Mouse (Mus musculus) embryonic facial prominence, embryonic 10.5 days (tissue): Measurements from ENCODE around the gene Fhod1. TPM values are rescaled to one million over a fixed set of nuclear protein-coding genes. Genes with fewer than 3 reads are reported as not detected.
A peak's percentile ranks its signal among the peaks of the same experiment; 100 is the strongest.

Experiments used
- DNase-seq: peaks from one replicate; pipeline ENCODE4 v3.0.0-alpha.2; 2017; ENCODE audit warnings: low spot score
- H3K27ac ChIP-seq: fragments of 300-500 bp; sonication (generic); replicated peaks from 2 replicates; pipeline ENCODE4 v1.5.1; 2016; ENCODE audit warnings: mild to moderate bottlenecking
- H3K27me3 ChIP-seq: fragments of 300-500 bp; sonication (generic); replicated peaks from 2 replicates; pipeline ENCODE4 v1.6.1; 2016; ENCODE audit warnings: low read depth, mild to moderate bottlenecking; ENCODE audit not compliant: poor library complexity, severe bottlenecking
- H3K36me3 ChIP-seq: fragments of 300-500 bp; sonication (generic); replicated peaks from 2 replicates; pipeline ENCODE4 v1.6.1; 2016; ENCODE audit warnings: mild to moderate bottlenecking, moderate library complexity
- H3K4me1 ChIP-seq: fragments of 300-500 bp; sonication (generic); 2 replicates; pipeline ENCODE4 v1.6.1; 2016
- H3K4me3 ChIP-seq: fragments of 300-500 bp; sonication (generic); 2 replicates; pipeline ENCODE4 v1.5.1; 2016; ENCODE audit warnings: mild to moderate bottlenecking, moderate library complexity
- H3K9me3 ChIP-seq: fragments of 300-500 bp; sonication (generic); 2 replicates; pipeline ENCODE4 v1.6.1; 2016; ENCODE audit warnings: mild to moderate bottlenecking
- WGBS: fragments of 180-500 bp; shearing (Covaris S2); methylation state at CpG from one replicate; pipeline ENCODE4 v1.1.7; 2016; 5-methylcytosine and 5-hydroxymethylcytosine counted together
- microRNA counts: library from miRNA; unstranded; fragments of <30 nt; microRNA quantifications from one replicate; lab custom pipeline; 2017
- microRNA-seq: library from miRNA; unstranded; fragments of <30 nt; microRNA quantifications from one replicate; pipeline ENCODE4, GENCODE M21; 2017
- polyA plus RNA-seq: library from polyadenylated mRNA; unstranded; fragments of >200 nt; fragmentation: Nextera tagmentation; extraction: Ambion mirVana; gene quantifications from 2 replicates; pipeline ENCODE4 v1.2.1, GENCODE M21; 2016

Gene Fhod1
- polyA plus RNA-seq, 1 experiment from 2014 or later: 3.3 TPM

- Histone ChIP-seq H3K4me1 (peaks cover 34% of the 10 kb centered on the region), H3K9me3 (no peaks in the 10 kb centered on the region), H3K27me3 (peaks cover 65% of the 10 kb centered on the region), H3K36me3 (peaks cover 39% of the 10 kb centered on the region), H3K4me3 (no peak overlapping the region), H3K27ac (no peak overlapping the region)
- no peak for DNase-seq
- WGBS: 40% methylated on average over 12 of the region's 12 CpGs
These were observed 62.2 kb downstream of the Fhod1 start for GRCm38 (mm10) chr8:105285514-105285913.

GRCm38 (mm10) chr8:105283074-105283473 lies 64.7 kb downstream of the Fhod1 start:
- peak; percentile 67 for DNase-seq
- H3K27me3 ChIP-seq: peaks cover 79% of the 10 kb centered on the region
- H3K4me3 ChIP-seq: no peak overlapping the region
- H3K4me1 ChIP-seq: peaks cover 19% of the 10 kb centered on the region
- H3K27ac ChIP-seq: no peak overlapping the region
- WGBS: 28% methylated on average over 23 of the region's 23 CpGs
- H3K36me3 ChIP-seq: peaks cover 40% of the 10 kb centered on the region
- no peaks in the 10 kb centered on the region for H3K9me3 ChIP-seq

- Histone ChIP-seq H3K27me3 (peaks cover 88% of the 10 kb centered on the region), H3K36me3 (peaks cover 40% of the 10 kb centered on the region), H3K9me3 (no peaks in the 10 kb centered on the region), H3K27ac (no peak overlapping the region), H3K4me1 (peaks cover 15% of the 10 kb centered on the region), H3K4me3 (no peak overlapping the region)
- DNase-seq: no peak
- 90% methylated on average over 4 of the region's 4 CpGs for WGBS
These were observed 65.5 kb downstream of the Fhod1 start for GRCm38 (mm10) chr8:105282239-105282638.

GRCm38 (mm10) chr8:105281821-105282220 lies 65.9 kb downstream of the Fhod1 start:
- DNase-seq: no peak
- Histone ChIP-seq H3K27me3 (peaks cover 91% of the 10 kb centered on the region), H3K4me1 (peaks cover 15% of the 10 kb centered on the region), H3K4me3 (no peak overlapping the region), H3K27ac (no peak overlapping the region), H3K36me3 (peaks cover 40% of the 10 kb centered on the region), H3K9me3 (no peaks in the 10 kb centered on the region)
- WGBS: 92% methylated on average over 12 of the region's 12 CpGs

GRCm38 (mm10) chr8:105280567-105280966 lies 67.2 kb downstream of the Fhod1 start:
- WGBS: 69% methylated on average over 3 of the region's 3 CpGs
- Histone ChIP-seq H3K9me3 (no peaks in the 10 kb centered on the region), H3K4me3 (no peak overlapping the region), H3K36me3 (peaks cover 39% of the 10 kb centered on the region), H3K4me1 (peaks cover 26% of the 10 kb centered on the region), H3K27ac (no peak overlapping the region), H3K27me3 (peaks cover 98% of the 10 kb centered on the region)
- no peak for DNase-seq

MicroRNA genes within 50 kb of the gene (microRNA counts, 519-probe panel; counts per million panel counts)
- microRNA mmu-miR-328 (lab: Ali Mortazavi, UCI): 1,837 counts per million, percentile 60 among the panel's probes with 10 or more counts

Small RNA genes lying within 50 kb of the gene (microRNA-seq; reads per million reads assigned to microRNA genes)
- gene Gm27320 (not detected), gene Mir328 (163 reads per million, percentile 53 among the genes with 10 or more reads in this experiment)

Other genes with a start within 250 kb of the Fhod1 start
- not detected in 2 replicates for gene Ces4a, start 216.2 kb downstream of the Fhod1 start, polyA plus RNA-seq
- gene Cbfb, start 177.3 kb downstream of the Fhod1 start, polyA plus RNA-seq: 67.5 and 73.2 TPM in 2 replicates
- 25.9 and 27.1 TPM in 2 replicates for gene D230025D16Rik, start 122.8 kb downstream of the Fhod1 start, polyA plus RNA-seq
- gene B3gnt9, start 92.8 kb downstream of the Fhod1 start, polyA plus RNA-seq: 1.6 and 1.7 TPM in 2 replicates
- gene Tradd, start 83.3 kb downstream of the Fhod1 start, polyA plus RNA-seq: 14.6 and 16.7 TPM in 2 replicates
- gene Fbxl8, start 83.3 kb downstream of the Fhod1 start, polyA plus RNA-seq: 0.63 and 0.92 TPM in 2 replicates
- gene Hsf4, start 78.2 kb downstream of the Fhod1 start, polyA plus RNA-seq: 0.21 TPM in 1 of 2 replicates, not detected in the other
- 0.62 and 0.69 TPM in 2 replicates for gene Nol3, start 71.8 kb downstream of the Fhod1 start, polyA plus RNA-seq
- 20.7 and 23.9 TPM in 2 replicates for gene 4931428F04Rik, start 58.1 kb downstream of the Fhod1 start, polyA plus RNA-seq
- gene Exoc3l, start 51.9 kb downstream of the Fhod1 start, polyA plus RNA-seq: 9.9 and 11.6 TPM in 2 replicates
- 125 and 138 TPM in 2 replicates for gene E2f4, start 50.3 kb downstream of the Fhod1 start, polyA plus RNA-seq
- gene Elmo3, start 42.4 kb downstream of the Fhod1 start, polyA plus RNA-seq: 2.7 and 3.5 TPM in 2 replicates
- gene Lrrc29, start 21.7 kb downstream of the Fhod1 start, polyA plus RNA-seq: 1.3 TPM in 2 replicates
- 93.0 and 99.4 TPM in 2 replicates for gene Tmem208, start 21.6 kb downstream of the Fhod1 start, polyA plus RNA-seq
- gene Slc9a5, start 890 bp upstream of the Fhod1 start, polyA plus RNA-seq: 5.5 and 5.7 TPM in 2 replicates
- 0.34 and 0.83 TPM in 2 replicates for gene Plekhg4, start 25.3 kb upstream of the Fhod1 start, polyA plus RNA-seq
- 0.08 and 0.16 TPM in 2 replicates for gene Kctd19, start 65.5 kb upstream of the Fhod1 start, polyA plus RNA-seq
- gene Lrrc36, start 65.6 kb upstream of the Fhod1 start, polyA plus RNA-seq: 0.29 and 0.67 TPM in 2 replicates
- 35.7 and 48.8 TPM in 2 replicates for gene Tppp3, start 123.6 kb upstream of the Fhod1 start, polyA plus RNA-seq
- gene Zdhhc1, start 148.9 kb upstream of the Fhod1 start, polyA plus RNA-seq: 19.2 and 20.5 TPM in 2 replicates
- 18.8 and 22.2 TPM in 2 replicates for gene Hsd11b2, start 170.8 kb upstream of the Fhod1 start, polyA plus RNA-seq
- 64.7 and 64.9 TPM in 2 replicates for gene Atp6v0d1, start 218.1 kb upstream of the Fhod1 start, polyA plus RNA-seq